Mouse (Mus musculus) A20 (cell line): ENCODE measurements around the gene Col16a1.

Experiments used
- DNase-seq: peaks from one replicate; pipeline ENCODE4 v3.0.0-alpha.2; 2011; ENCODE audit warnings: low read depth, low spot score

Gene Col16a1

DNA sequence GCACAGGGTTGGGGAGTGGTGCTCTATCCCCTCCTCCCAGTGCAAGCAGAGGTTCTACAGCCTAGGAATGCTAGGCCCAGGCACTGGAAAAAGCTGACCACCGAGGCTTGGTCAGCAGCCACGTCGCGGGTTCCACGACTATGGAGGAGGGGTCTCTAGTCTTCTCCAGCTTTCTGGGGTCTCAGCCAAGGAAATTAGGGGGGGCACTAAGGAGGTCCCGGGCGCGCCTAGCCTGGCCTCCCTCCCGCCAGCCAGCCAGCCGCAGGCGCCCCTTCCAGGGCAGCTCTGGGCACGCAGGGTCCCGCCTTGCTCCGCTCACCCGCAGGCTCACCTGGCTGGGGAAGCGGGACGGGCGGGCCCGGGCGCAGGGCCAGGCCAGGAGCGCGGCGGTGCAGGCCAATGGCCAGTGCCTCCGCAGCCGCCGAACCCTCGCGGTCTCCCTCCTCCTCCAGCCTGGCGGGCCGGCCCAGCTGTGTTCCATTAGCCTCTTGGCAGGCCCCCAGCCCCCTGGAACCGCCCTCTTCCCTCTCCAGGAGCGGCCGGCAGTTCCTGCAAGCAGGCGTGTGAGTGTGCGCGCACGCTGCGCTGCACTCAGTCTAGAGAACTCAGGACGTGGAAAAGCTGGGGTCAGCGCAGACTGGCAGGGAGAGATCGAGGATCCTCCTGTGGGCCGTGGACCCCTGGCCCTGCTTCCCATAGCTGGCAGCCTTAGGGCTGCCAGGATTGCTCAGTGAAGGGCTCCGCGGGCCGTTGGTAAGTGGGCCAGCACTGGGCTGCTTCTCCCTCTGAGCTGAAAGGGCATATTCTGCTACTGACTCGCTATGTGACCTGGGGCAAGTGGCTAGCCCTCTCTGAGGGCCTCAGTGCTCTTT lies at the start of gene Col16a1:
Gene Col16a1 (plus strand): TSS at position 510 of the 872 bp plus-strand sequence.
- no peak for DNase-seq

DNA sequence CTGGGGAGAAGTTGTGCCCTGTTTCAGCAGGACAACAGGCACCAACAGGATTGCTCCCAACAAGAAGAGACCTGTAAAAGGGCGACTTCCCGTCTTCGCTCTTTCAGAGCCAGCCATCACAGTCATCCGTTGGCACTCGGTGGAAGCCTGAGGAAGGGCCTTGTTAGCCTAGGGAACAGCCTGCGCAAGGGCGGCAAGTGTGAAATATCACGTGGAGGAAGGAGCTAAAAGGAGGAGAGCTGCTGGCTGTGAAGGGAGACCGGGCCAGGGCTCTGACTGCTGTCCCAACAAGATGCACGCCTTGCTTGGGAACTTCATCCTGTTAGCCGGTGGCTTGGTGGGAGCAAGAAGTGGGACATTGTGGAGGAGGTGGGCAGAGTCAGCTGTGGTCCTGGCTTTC lies 49.5 kb upstream of the Col16a1 start:
- DNase-seq, result no peak

DNA sequence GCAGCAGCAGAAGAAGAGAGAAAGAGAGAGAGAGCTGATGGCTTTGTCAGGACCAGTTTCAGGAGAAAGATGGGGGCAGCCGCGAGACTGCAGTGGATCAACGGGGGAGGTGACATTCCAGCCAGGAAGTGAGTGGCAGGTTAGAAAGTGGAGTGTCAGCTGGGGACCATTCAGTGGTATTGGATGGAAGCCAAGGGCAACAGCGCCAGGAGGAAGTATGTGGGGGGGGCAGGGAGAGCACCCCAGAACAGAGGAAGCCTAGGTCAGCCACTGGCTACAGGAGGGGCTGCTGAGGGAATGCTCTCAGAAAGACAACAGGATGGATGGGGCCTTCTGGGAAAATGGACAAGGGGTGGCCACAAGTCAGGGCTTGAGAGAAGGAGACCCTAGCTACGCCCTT lies 45.9 kb upstream of the Col16a1 start:
- no peak for DNase-seq

DNA sequence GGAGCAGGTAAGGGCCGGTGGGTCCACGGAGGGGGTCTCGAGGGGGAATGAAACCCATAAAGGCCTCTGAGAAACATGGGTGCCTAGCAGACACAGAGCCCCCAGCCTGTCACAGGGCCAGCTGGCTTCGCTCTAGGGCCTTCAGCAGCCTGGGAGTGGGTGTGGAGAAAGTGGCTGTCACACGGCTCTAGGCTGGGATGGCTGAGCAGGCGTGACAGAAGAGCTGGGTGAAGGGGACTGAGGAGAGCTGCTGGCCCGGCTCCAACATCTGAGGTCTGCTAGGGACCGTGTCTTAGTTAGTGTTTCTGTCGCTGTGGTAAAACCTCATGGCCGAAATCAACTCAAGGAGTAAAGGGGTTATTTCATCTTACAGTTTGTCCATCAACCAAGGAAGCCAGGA lies 45.5 kb upstream of the Col16a1 start:
- no peak for DNase-seq

DNA sequence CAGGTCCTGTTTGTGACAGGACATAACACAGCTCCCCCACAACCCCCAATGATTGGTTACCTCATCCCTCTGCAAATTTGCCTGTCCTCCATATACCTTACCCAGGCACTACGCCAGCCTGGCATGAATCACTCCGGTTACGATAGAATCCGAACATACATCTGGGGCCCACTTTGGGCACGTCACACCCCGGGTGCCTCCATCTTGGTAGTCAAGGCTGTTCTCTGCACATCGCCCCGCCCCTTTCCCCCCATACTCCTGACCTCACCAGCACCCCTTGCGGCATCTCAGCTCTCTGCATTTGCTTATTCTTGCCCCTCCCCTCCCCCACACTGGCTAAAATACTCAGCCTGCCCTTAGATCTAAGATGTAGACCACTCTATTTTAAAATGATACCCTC lies 42.0 kb upstream of the Col16a1 start:
- DNase-seq, result peak; percentile 61

DNA sequence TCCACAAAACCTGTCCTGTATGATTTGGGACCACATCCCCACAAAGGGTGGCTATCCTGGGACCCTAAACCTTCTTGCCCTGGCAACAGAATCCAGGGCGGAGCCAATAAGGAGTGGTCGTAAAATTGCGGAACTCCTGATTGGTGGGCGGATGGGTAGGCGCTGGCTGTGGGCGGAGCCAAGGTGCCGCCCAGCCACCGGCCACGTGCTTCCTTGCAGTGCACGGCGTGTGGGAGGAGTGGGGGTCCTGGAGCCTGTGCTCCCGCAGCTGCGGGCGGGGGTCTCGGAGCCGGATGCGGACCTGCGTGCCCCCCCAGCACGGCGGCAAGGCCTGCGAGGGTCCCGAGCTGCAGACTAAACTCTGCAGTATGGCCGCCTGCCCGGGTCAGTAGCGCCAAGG lies 41.1 kb upstream of the Col16a1 start:
- no peak for DNase-seq

GRCm38 (mm10) chr4:130009043-130009442 lies 38.6 kb upstream of the Col16a1 start:
- no peak for DNase-seq

- DNase-seq, result no peak
These were observed 36.9 kb upstream of the Col16a1 start for GRCm38 (mm10) chr4:130010723-130011122.

- DNase-seq, result no peak
These were observed 35.4 kb upstream of the Col16a1 start for GRCm38 (mm10) chr4:130012234-130012633.

DNA sequence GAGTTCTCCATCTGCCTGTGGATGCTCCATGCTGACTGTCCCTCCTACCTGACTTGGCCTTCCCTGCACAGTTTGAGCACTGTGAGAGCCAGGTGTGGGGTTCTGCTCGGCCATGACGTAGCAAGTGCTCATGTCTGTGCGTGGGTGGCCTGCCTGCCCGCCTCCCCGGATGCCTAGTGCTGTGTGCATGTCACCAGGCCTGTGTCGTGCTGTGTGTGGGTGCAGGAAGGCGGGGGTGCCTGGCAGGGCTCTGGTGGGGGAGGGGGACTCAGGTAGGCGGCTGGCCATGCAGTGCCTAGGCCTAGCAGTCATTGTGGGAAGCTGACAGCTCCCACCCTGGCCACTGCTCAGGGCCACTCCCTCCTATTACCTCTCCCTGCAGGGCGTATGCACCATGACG lies 34.5 kb upstream of the Col16a1 start:
- no peak for DNase-seq

DNA sequence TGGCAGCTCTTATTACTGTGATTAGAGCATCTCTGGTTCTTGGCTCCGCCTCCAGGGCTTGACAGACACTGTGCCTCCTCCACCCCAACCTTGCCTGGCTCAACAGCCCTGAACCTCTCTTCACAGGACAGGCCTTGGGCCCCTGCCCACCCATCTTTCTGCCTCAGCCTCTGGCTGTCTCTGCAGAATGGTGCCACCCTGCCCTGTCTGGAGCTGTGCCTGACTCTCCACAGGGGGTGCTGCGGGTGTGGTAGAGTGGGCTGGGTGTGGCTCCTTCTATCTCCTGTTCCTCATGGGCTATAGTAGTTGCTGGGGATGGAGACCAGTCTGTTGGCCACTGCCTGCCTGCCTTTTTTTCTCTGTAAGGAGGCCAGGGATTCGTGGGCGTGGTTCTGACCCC lies 31.6 kb upstream of the Col16a1 start:
- no peak for DNase-seq

- DNase-seq, result no peak
These were observed 30.5 kb upstream of the Col16a1 start for GRCm38 (mm10) chr4:130017036-130017674.

DNA sequence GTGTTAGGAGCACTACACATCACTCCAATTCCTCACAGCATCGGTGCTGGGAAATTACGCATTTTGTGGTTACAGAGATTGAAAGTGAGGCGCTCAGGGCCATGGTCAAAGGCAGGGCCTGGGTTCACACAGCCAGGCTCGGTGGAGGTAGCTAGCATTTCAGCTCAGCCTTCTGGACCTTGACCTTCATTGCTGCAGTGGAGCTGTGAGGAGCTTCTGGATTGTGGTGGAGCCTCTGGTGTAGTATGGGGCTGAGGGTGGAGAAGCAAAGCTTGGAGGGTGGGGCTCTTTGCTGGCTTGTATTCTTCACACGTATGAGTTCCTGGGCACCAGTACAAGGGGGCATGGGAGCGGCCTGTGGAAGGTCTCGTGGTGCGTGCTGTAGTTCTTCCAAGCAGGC lies 24.7 kb upstream of the Col16a1 start:
- DNase-seq, result no peak

DNA sequence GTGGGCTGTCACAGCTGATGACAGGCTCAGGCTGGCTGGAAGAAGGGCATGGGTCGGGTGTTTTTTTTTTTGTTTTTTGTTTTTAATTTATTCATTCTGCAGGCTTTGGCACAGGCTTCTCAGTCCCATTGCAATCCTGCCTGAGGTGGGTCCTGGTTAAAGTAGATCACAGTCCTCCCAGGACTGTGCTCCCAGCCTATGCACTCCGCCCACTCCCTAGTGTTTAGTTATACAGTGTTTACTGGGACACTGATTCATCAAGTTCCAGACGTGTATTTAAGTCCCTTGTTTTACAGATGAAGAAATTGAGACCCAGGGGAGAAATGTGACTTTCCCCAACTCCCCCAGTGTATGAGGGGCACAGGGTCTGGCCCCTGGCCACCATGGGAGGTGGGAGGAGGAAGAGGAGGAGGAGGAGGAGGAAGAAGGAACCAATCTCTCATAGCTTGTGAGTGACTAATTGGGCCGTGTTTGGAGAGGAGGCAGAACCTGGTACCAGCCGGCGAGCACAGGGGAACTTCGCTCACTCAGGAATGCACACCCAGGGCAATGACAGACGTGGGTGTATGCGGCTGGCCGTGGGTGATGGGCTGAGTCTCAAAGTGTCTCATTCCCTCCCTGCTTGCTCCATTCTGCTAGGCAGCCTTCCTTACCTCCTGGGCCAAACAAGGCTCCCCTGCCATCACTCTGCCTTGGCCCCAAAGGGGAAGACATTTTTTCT lies 24.0 kb upstream of the Col16a1 start:
- DNase-seq, result no peak

- DNase-seq, result no peak
These were observed 22.1 kb upstream of the Col16a1 start for GRCm38 (mm10) chr4:130025544-130025943.

GRCm38 (mm10) chr4:130031146-130031545 lies 16.5 kb upstream of the Col16a1 start:
- DNase-seq, result no peak

DNA sequence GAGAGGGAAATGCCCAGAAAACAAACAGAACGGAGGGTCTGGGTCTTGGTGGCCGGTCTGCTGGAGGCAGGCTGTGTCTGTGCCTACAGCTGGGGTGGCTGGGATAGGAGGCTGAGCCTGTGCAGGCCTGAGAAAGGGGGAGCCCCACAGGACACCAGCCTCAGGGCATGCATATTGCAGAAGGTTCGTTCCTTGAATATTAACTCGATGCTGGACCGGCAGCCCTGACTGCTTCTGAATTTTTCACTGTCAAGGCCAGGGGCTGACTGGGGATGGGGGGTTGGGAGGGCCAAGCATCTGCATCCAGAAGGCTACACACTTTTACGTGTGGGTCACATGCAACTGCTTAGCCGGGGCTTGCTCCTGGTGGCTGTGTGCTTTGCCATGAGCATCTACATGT lies 14.1 kb upstream of the Col16a1 start:
- no peak for DNase-seq

- DNase-seq, result peak; percentile 16
These were observed 11.5 kb upstream of the Col16a1 start for GRCm38 (mm10) chr4:130036112-130036511.

- DNase-seq, result no peak
These were observed 10.9 kb upstream of the Col16a1 start for GRCm38 (mm10) chr4:130036573-130037401.

DNA sequence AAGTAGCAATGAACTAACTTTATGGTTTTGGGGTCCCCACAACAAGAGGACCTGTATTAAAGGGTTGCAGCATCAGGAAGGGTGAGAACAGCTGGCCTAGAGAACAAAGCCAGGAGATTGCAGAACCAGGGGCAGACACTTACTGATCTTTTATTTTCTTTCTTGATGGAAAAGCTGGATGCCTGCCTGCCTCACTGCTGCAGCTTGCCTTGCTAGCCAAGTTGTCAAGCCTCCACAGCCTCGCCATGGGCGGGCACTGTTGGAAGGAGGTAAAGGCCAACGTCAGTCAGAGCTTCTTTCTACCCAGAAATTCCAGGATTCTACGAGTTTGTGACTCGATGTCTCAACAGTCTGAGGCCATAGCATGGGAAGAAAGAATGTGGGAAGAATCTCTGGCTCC lies 8.3 kb upstream of the Col16a1 start:
- no peak for DNase-seq

- no peak for DNase-seq
These were observed 6.6 kb upstream of the Col16a1 start for GRCm38 (mm10) chr4:130041076-130041475.

DNA sequence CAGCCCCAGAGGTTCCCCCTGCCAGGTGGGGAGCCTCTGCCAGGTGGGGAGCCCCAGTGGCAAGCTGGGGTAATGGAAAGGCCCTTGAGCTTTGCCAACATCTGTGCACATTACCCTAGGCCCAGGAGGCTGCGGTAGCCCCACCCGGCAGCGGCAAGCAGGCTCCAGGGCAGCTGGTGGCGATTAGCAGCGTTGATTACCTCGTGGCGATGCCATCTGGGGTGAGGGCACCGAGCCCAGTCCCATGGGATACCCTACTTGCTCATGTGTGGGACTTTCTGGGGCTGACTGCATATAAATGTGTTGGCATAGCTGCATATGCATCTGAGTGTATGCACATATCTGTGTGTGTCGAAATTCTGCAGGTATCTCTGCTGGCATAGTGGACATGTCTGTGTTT lies 3.4 kb upstream of the Col16a1 start:
- DNase-seq, result peak; percentile 62
